Mouse (Mus musculus) forebrain, postnatal 0 days (tissue): Measurements from ENCODE around the gene Pip4k2c. TPM values are rescaled to one million over a fixed set of nuclear protein-coding genes. Genes with fewer than 3 reads are reported as not detected.
"Not testable (repeated sequence)": the region's sequence is repeated elsewhere in the genome, so short reads cannot be mapped to it uniquely, and the experiment has no call there.

Experiments
- ATAC-seq: fragments of 200-750 bp; cut with Nextera tagmentation; 2 replicates; pipeline ENCODE4 v1.8.0; 2017; ENCODE audit warnings: mild to moderate bottlenecking, moderate library complexity
- DNase-seq: peaks from one replicate; pipeline ENCODE4 v3.0.0-alpha.2; 2015
- H3K27ac ChIP-seq: fragments of 300-500 bp; sonication (generic); 2 replicates; pipeline ENCODE4 v1.5.1; 2014; ENCODE audit warnings: low read depth, mild to moderate bottlenecking, antibody characterized with exemption, low read length, moderate library complexity, mixed read lengths
- H3K27me3 ChIP-seq: fragments of 300-500 bp; sonication (generic); 2 replicates; pipeline ENCODE4 v1.6.1; 2014; ENCODE audit warnings: mild to moderate bottlenecking, low read length, mixed read lengths; ENCODE audit not compliant: insufficient read depth
- H3K36me3 ChIP-seq: fragments of 300-500 bp; sonication (generic); 2 replicates; pipeline ENCODE4 v1.6.1; 2014; ENCODE audit warnings: mild to moderate bottlenecking, moderate library complexity; ENCODE audit not compliant: insufficient read depth
- H3K4me1 ChIP-seq: fragments of 300-500 bp; sonication (generic); 2 replicates; pipeline ENCODE4 v1.6.1; 2014; ENCODE audit warnings: antibody characterized with exemption; ENCODE audit not compliant: insufficient read depth
- H3K4me2 ChIP-seq: fragments of 300-500 bp; sonication (generic); 2 replicates; pipeline ENCODE4 v1.6.1; 2014; ENCODE audit warnings: low read depth, mild to moderate bottlenecking, moderate library complexity
- H3K4me3 ChIP-seq: fragments of 300-500 bp; sonication (generic); 2 replicates; pipeline ENCODE4 v1.5.1; 2014; ENCODE audit warnings: low read depth, low read length, mixed read lengths
- H3K9ac ChIP-seq: fragments of 300-500 bp; sonication (generic); 2 replicates; pipeline ENCODE4 v1.6.1; 2014; ENCODE audit warnings: mild to moderate bottlenecking
- H3K9me3 ChIP-seq: fragments of 300-500 bp; sonication (generic); 2 replicates; pipeline ENCODE4 v1.6.1; 2016; ENCODE audit warnings: low read length
- CTCF ChIP-seq: sonication (generic); IDR thresholded peaks from 2 replicates; pipeline ENCODE4 v1.5.1; 2016; ENCODE audit warnings: antibody characterized with exemption, control low read depth, low read depth
- WGBS: fragments of 180-500 bp; shearing (Covaris S2); extraction: QIAGEN DNeasy Blood & Tissue Kit; methylation state at CpG from one replicate; pipeline ENCODE4 v1.1.7; 2014; 5-methylcytosine and 5-hydroxymethylcytosine counted together
- polyA plus RNA-seq: library from polyadenylated mRNA; unstranded; fragments of >200 nt; fragmentation: Nextera tagmentation; extraction: Ambion mirVana; gene quantifications from 2 replicates; pipeline ENCODE4 v1.2.1, GENCODE M21; 2015
- total RNA-seq: library from RNA; depleted of rRNA; stranded (reverse); fragments of >200 nt; gene quantifications from 2 replicates; pipeline ENCODE4 v1.2.3, GENCODE M21; 2014

Pip4k2c gene
- total and polyA plus RNA-seq, 2 experiments from 2014 or later = 20.1 to 23.3 TPM

DNA sequence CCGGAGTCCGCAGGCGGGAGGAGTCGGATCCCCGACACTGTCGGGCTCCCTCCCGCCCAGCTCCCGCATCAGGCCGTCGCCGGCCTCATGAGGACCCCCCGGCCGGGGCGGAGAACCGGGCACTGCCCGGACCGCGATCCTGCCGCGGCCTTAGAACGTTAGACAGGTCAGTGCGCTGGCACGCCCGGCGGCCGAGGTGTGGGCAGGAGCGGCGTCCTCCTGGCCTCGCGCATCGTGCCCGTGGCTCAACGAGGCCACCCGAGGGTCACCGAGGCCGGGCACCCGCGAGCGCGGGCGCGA is 46.1 kb downstream of the Pip4k2c start:
- no peak for TF ChIP-seq CTCF
- Histone ChIP-seq H3K4me2 (peak overlapping the region; percentile 84), H3K4me3 (peak overlapping the region; percentile 83), H3K9me3 (no peaks in the 10 kb centered on the region), H3K27me3 (peaks cover 2% of the 10 kb centered on the region), H3K27ac (peak overlapping the region; percentile 94), H3K36me3 (peaks cover 15% of the 10 kb centered on the region; the same call in 1 of the 2 replicates), H3K4me1 (no peaks in the 10 kb centered on the region), H3K9ac (peak overlapping the region; percentile 99)
- 1% methylated on average over 42 of the region's 42 CpGs for WGBS
- DNase-seq (no peak), ATAC-seq (peak; percentile 47; the same call in 1 of the 2 replicates)

DNA sequence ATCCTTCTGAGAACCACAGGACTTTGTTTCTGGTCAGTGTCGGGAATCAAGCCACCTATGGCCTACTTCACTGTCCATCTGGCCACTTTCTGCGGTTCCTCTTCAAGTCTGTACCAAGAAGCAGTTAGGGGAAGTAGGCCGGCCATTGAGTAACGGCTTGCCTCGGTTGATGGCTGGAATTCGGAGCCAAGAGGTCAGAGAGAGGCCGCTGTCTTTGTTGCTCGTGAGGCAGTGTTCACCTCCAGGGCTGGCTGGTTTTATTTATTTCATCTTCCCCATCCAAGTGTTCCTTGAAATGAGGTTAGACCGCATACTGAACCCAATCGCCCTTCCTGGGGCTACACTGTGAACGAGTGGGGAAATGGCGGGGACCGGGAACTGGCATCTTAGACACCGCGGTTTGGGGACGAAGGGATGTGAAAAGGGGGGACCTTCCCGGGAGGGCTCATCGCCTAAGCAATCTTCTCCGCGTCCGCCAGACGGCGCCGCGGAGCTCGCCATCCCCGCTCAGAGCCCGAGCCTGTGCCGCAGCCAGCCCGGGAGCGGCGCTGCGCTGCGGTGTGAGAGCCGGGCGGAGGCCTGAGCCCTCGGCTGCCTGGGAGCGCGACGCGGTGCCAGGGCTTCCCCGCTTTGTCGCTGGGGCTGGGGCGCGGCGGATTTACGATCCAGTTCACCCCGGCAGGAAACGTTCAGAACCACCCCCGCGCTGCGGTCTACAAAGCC is 46.6 kb downstream of the Pip4k2c start, which contains the start of gene B4galnt1:
TSS of gene B4galnt1 (plus strand) at position 595 of the 723 bp plus-strand sequence.
- Histone ChIP-seq H3K4me3 (peak within 1 kb of the TSS; percentile 83), H3K27ac (peak within 1 kb of the TSS; percentile 94), H3K4me1 (no peaks in the 10 kb centered on the region), H3K9ac (peak within 1 kb of the TSS; percentile 99), H3K36me3 (peaks cover 15% of the 10 kb centered on the region; the same call in 1 of the 2 replicates), H3K27me3 (no peaks in the 10 kb centered on the region; the same call in none of the 2 replicates), H3K9me3 (no peaks in the 10 kb centered on the region), H3K4me2 (peak within 1 kb of the TSS; percentile 84)
- DNase-seq = peak; percentile 96
- 2% methylated on average over 49 of the region's 52 CpGs for WGBS
- TF ChIP-seq CTCF = peak; percentile 98
- peak; percentile 93 for ATAC-seq

DNA sequence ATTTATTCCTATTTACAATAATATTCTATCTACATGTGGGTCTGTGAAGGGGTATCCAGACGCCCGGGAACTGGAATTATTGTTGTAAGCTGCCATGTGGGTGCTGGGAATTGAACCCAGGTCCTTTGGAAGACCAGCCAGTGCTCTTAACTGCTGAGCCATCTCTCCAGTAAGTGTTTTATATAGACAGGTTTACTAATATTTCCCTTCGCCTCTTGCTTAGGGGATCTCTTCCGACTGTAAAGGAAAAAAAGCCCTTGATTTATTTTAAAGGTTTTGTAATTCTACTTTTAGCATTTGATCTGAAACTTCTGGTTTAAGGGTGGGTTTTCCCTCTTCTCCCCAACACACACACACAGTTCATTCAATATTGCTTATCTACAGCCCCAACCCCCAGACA is 47.2 kb downstream of the Pip4k2c start:
- H3K4me2 ChIP-seq = peak overlapping the region; percentile 84
- H3K27ac ChIP-seq = peak overlapping the region; percentile 94
- H3K27me3 ChIP-seq = no peaks in the 10 kb centered on the region; the same call in 1 of the 2 replicates
- peak overlapping the region; percentile 83; the same call in 1 of the 2 replicates for H3K4me3 ChIP-seq
- 90% methylated on average over 4 of the region's 4 CpGs for WGBS
- no peaks in the 10 kb centered on the region for H3K9me3 ChIP-seq
- H3K4me1 ChIP-seq = no peaks in the 10 kb centered on the region
- DNase-seq (no peak), ATAC-seq (no peak)
- no peak for TF ChIP-seq CTCF
- peak overlapping the region; percentile 99 for H3K9ac ChIP-seq
- peaks cover 12% of the 10 kb centered on the region; the same call in 1 of the 2 replicates for H3K36me3 ChIP-seq

DNA sequence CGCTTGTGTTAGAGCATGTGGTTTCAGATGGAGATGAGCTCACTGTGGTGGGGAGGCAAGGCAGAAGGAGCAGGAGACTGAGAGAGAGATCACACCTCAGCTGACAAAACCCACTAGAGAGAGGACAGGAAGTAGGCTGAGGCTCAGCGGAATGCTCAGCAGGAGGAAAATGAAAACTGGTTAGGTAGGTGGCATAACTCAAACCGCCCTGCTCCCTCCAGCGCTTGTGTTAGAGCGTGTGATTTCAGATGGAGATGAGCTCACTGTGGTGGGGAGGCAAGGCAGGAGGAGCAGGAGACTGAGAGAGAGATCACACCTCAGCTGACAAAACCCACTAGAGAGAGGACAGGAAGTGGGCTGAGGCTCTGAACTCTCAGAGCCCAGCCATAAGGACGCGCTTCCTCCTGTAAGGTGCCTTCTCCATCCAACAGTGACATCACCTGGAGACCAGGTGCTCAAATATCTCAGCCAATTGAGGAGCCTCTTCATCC is 48.6 kb downstream of the Pip4k2c start:
- not testable (repeated sequence) for H3K4me2 ChIP-seq, H3K27me3 ChIP-seq, ATAC-seq, H3K4me3 ChIP-seq, DNase-seq, H3K27ac ChIP-seq, H3K9ac ChIP-seq, H3K36me3 ChIP-seq, H3K4me1 ChIP-seq, H3K9me3 ChIP-seq
- WGBS = 57% methylated on average over 7 of the region's 7 CpGs

DNA sequence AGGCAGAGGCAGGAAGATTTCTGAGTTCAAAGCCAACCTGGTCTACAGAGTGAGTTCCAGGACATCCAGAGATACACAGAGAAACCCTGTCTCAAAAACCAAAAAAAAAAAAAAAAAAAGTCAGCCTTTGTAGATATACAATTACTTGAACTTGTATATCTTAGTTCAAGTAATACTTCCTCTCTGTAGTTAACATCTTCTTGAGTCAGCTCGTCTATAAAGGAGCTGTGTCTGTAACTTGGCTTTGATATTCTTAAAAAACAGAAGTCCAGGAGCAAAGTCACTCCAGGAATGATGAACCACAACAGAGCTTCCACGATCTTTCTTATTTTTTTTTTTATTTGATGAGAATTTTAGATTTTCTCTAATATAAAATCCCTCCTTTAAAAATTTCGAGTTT is 50.7 kb downstream of the Pip4k2c start:
- ATAC-seq = no peak
- DNase-seq = no peak
- no peak overlapping the region for H3K27ac ChIP-seq

DNA sequence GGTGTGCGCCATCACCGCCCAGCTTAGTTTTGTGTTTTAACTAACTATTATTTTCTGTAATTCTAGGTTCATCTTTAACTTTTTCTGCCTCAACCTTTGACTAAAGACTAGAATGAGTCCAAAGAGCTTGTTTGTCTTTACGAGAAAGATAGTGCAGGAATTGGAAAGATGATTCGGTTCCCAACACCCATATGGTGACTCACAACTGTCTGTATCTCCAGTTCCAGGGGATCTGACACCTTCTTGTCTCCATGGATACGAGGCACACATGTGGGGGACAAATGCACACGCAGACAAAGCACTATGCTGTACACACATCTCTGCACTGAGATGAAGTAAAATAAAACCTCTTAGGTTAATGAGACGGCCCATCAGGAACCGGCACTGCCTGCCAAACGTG is 51.3 kb downstream of the Pip4k2c start:
- no peak for DNase-seq
- no peak overlapping the region for H3K4me3 ChIP-seq
- no peaks in the 10 kb centered on the region for H3K4me1 ChIP-seq
- H3K9me3 ChIP-seq = no peaks in the 10 kb centered on the region
- no peak overlapping the region for H3K27ac ChIP-seq
- H3K27me3 ChIP-seq = no peaks in the 10 kb centered on the region
- no peak for TF ChIP-seq CTCF
- H3K36me3 ChIP-seq = no peaks in the 10 kb centered on the region
- no peak overlapping the region for H3K9ac ChIP-seq
- WGBS = 76% methylated on average over 9 of the region's 9 CpGs
- H3K4me2 ChIP-seq = no peak overlapping the region
- no peak for ATAC-seq

More for the DNA sequence above, 50.7 kb downstream of the Pip4k2c start:
- Histone ChIP-seq H3K4me1 (no peaks in the 10 kb centered on the region), H3K27me3 (no peaks in the 10 kb centered on the region), H3K36me3 (no peaks in the 10 kb centered on the region), H3K4me3 (no peak overlapping the region), H3K9me3 (no peaks in the 10 kb centered on the region), H3K4me2 (no peak overlapping the region), H3K9ac (no peak overlapping the region)
- TF ChIP-seq CTCF = no peak
- WGBS = 67% methylated on average over 3 of the region's 3 CpGs

DNA sequence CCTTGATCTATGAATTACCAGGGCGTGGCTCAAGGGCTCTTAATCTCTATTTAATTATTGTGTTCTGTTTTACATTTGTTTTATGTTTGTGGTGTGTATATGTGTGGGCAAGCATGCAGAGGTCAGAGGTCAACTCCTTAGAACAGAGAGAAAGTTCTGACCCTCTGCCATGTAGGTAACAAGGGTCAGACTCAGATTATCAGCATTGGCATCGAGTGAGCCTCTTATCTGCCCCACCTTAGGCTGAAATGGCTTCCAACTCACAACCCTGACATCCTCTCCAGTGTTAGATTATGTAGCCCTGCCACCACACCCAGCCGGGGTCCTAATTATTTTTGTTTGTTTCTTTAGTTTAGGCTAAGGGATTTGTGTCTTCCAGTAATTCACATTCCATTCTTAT is 52.9 kb downstream of the Pip4k2c start:
- ATAC-seq (no peak), DNase-seq (no peak)
- Histone ChIP-seq H3K27me3 (no peaks in the 10 kb centered on the region), H3K36me3 (no peaks in the 10 kb centered on the region), H3K9ac (no peak overlapping the region), H3K27ac (no peak overlapping the region), H3K9me3 (no peaks in the 10 kb centered on the region), H3K4me1 (no peaks in the 10 kb centered on the region), H3K4me2 (no peak overlapping the region), H3K4me3 (no peak overlapping the region)
- TF ChIP-seq CTCF = no peak
- 74% methylated on average over 3 of the region's 3 CpGs for WGBS
